Mouse (Mus musculus): ENCODE results near the gene Asb4. TPM values are rescaled to one million over a fixed set of nuclear protein-coding genes. Genes with fewer than 3 reads are reported as not detected.

Asb4 gene
- polyA plus RNA-seq, 1 experiment from 2014 or later, result 4.5 TPM

DNA sequence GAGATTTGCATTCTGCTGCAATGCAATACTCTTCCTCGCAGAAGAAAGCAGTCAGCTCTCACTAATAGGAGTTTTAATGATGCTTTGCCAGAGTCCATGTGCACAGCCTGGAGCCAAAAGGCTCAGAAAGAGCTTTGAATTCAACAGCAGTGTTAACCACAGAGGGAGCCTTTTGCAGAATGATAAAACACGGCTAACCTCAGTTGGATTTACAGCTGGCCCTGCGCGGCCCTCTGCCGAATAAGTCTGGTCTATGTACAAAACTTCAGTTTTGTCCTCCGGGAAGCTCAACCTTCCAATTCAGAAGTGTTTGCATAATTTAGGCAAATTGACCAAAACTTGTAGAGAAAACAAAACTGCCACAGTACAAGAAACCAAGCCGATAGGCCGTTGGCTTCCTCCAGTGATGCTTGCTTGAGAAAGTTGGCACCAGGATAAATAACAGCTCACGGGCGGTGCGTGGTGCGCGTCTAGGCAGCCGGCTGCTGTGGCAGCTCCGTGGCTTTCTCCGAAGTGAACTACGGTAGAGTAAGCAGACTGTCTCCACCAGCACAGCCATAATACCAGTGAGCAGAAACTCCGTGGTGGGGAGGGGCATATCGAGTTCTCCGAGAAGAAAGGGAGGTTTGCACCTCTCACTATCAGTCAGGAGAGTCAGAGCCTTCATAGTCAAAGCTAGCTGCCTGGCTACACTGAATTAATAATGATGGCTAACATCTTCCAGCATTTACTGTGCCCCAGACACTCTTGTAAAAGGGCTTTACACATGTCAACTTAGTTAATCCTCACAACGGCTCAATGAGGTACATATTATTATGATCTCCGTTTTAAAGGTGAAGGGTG lies 3.2 kb upstream of the Asb4 start:
- Histone ChIP-seq H3K27me3 (peaks cover 19% of the 10 kb centered on the region), H3K9ac (no peak overlapping the region), H3K9me3 (replicated peaks) (no peaks in the 10 kb centered on the region), H3K4me3 (replicated peaks) (no peak overlapping the region), H3K4me2 (peak overlapping the region; percentile 44; the same call in 1 of the 2 replicates), H3K27ac (replicated peaks) (no peak overlapping the region), H3K36me3 (replicated peaks) (no peaks in the 10 kb centered on the region), H3K4me1 (replicated peaks) (peaks cover 42% of the 10 kb centered on the region)
- ATAC-seq (ENCODE audit: insufficient read depth), result no peak
- WGBS (ENCODE audit: insufficient replicate concordance), result 41% methylated on average over 22 of the region's 22 CpGs

DNA sequence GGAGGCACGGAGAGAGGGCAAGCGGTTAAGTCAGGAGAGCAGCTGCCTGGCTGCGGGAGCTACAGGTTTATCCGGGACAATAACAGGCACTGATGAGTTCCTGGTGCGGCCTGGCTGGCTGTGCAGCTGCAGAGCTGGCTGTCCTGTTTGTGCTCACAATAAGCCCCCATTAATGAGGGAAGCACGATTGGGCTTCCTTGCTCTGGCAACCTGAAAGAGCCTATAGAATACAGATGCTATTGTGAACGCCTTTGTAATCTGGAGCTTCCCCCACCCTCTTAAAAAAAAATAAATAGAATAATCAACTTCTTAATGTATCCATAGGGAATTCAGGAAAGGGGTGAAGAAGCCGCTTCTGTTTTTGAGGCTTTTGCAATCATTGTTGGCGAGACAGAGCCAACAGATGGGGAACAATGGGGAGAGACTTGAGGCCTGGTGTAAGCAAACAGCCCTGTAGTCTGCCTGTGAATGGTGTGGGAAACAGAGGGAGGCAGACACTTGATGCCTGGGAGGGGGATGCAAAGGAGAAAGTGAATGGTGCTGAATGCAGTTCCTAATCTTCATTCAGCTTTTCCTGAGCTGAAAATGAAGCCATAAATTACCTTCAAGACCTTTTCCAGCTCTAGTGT lies 2.4 kb upstream of the Asb4 start:
- WGBS (ENCODE audit: insufficient replicate concordance), result 54% methylated on average over 9 of the region's 9 CpGs
- no peak for ATAC-seq (ENCODE audit: insufficient read depth)
- Histone ChIP-seq H3K27ac (replicated peaks) (no peak overlapping the region), H3K9me3 (replicated peaks) (no peaks in the 10 kb centered on the region), H3K36me3 (replicated peaks) (no peaks in the 10 kb centered on the region), H3K4me2 (no peak overlapping the region), H3K9ac (no peak overlapping the region), H3K27me3 (peaks cover 19% of the 10 kb centered on the region), H3K4me1 (replicated peaks) (peaks cover 42% of the 10 kb centered on the region), H3K4me3 (replicated peaks) (no peak overlapping the region)

DNA sequence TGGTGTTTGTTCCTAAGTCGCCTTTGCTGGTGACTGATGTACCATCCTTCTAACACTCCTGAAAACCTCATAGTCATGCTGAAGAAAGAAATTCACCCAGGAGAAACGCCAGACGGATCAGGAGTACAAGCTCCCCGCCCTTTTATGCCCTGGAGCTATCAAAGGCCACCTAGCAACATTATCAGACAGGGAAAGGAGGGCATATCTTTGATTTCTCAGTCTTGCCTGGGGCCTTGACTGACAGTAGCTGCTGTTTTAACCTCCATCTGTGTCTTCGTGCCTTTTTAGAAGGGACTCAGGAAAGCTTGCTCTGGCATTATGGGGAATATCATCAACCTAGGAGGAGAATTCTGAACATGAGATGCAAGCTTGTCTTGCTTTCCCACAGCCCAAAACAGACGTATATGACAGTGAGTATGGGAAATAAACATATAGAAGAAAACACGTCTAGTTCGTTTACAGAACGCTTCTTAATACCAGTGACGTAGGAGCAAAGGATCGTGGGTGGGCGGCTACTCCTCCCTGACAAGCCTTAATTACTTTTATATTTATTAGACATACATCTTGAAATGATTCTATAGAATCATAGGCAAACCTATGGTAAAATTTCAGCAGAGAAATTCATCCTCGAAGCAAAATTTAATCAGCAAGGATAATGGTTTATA lies 1.1 kb upstream of the Asb4 start:
- Histone ChIP-seq H3K9me3 (replicated peaks) (no peaks in the 10 kb centered on the region), H3K27me3 (peaks cover 19% of the 10 kb centered on the region), H3K4me3 (replicated peaks) (no peak overlapping the region), H3K9ac (no peak overlapping the region; the same call in 1 of the 2 replicates), H3K27ac (replicated peaks) (no peak overlapping the region), H3K4me2 (no peak overlapping the region), H3K4me1 (replicated peaks) (peaks cover 42% of the 10 kb centered on the region), H3K36me3 (replicated peaks) (no peaks in the 10 kb centered on the region)
- 39% methylated on average over 13 of the region's 13 CpGs for WGBS (ENCODE audit: insufficient replicate concordance)
- no peak for ATAC-seq (ENCODE audit: insufficient read depth)

DNA sequence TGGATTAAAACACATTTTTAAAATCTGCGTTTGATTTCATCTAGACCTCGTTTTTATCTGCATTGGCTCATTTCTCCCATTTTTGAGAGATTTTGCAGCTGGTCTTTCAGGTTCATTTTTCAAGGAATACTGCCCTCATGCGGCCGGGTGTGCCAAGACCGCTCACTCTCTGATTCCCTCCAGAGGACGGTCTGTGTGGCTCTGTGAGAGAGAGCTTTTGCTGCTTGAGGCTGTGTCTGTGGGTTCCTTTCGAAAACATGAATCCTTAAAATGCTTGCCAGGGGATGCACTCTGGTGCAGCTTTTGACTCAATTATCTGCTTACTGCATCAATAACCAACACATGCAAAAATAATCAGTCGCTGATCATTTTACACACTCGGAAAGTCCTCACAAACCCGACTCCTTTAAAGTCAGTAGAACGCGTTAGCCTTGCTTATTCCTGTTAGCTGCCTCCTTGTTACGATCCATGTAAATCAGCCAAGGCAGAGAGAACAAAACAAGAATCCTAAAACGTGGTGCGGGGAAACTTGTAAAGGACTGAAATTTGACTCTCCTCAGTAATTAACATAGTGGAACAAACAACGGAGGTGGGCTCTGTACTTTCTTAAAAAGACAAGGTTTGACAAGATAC lies 487 bp upstream of the Asb4 start:
- Histone ChIP-seq H3K4me1 (replicated peaks) (peaks cover 42% of the 10 kb centered on the region), H3K4me3 (replicated peaks) (peak overlapping the region; percentile 38), H3K36me3 (replicated peaks) (no peaks in the 10 kb centered on the region), H3K9ac (no peak overlapping the region), H3K27me3 (peaks cover 19% of the 10 kb centered on the region), H3K9me3 (replicated peaks) (no peaks in the 10 kb centered on the region), H3K27ac (replicated peaks) (no peak overlapping the region), H3K4me2 (peak overlapping the region; percentile 62)
- peak; percentile 65 for ATAC-seq (ENCODE audit: insufficient read depth)
- WGBS (ENCODE audit: insufficient replicate concordance), result 2% methylated on average over 16 of the region's 16 CpGs

DNA sequence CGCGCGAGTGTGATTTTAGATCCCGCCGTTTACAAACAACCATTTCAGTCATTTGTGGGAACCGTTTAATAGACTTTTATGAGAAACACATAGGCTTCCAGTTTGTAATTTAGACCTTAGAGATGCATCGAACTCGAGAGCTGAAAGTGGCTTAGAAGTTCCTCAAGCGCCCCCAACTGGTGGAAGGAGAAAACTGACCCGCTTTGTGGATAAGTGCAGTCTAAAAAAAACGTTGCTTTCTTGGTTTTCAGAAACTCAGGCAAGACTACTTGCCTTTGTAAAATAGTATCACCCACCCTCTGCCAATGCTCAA lies 948 bp downstream of the Asb4 start:
- WGBS (ENCODE audit: insufficient replicate concordance), result 1% methylated on average over 11 of the region's 11 CpGs
- H3K4me2 ChIP-seq, result peak overlapping the region; percentile 62
- H3K9me3 ChIP-seq (replicated peaks), result no peaks in the 10 kb centered on the region
- peaks cover 42% of the 10 kb centered on the region for H3K4me1 ChIP-seq (replicated peaks)
- H3K36me3 ChIP-seq (replicated peaks), result no peaks in the 10 kb centered on the region
- ATAC-seq (ENCODE audit: insufficient read depth), result no peak
- no peak overlapping the region for H3K27ac ChIP-seq (replicated peaks)
- H3K27me3 ChIP-seq, result peaks cover 31% of the 10 kb centered on the region
- 0 out of 2 replicates have a peak overlapping the region, but pooled peaks have one; percentile 20 for H3K9ac ChIP-seq
- H3K4me3 ChIP-seq (replicated peaks), result peak overlapping the region; percentile 38

DNA sequence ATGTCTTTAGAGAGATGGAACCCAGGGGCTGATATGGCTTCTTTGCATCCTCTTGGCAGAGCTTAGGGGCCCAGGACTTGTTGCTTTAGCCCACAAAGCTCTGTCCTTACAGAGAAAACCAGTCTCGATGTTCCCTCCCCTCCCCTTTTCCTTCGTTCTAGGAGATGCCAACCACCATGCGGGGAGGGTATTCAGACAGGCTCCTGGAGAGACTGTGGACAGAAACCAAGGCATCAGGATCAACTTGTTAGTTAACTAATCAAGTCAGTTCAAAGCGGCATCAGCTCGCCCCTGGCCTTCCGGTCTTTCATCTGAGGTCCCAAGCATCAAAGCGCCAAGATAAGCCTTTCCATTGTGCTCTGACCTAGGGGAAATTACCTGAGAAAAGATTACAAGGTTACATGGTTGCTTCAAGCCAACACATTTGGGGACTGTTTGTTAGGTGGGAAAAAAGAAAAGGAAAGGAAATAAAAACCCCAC lies 2.0 kb downstream of the Asb4 start:
- 53% methylated on average over 7 of the region's 7 CpGs for WGBS (ENCODE audit: insufficient replicate concordance)
- ATAC-seq (ENCODE audit: insufficient read depth), result no peak
- Histone ChIP-seq H3K36me3 (replicated peaks) (no peaks in the 10 kb centered on the region), H3K4me3 (replicated peaks) (no peak overlapping the region), H3K4me2 (no peak overlapping the region), H3K9ac (no peak overlapping the region), H3K9me3 (replicated peaks) (no peaks in the 10 kb centered on the region), H3K4me1 (replicated peaks) (peaks cover 40% of the 10 kb centered on the region), H3K27me3 (peaks cover 34% of the 10 kb centered on the region), H3K27ac (replicated peaks) (no peak overlapping the region)

DNA sequence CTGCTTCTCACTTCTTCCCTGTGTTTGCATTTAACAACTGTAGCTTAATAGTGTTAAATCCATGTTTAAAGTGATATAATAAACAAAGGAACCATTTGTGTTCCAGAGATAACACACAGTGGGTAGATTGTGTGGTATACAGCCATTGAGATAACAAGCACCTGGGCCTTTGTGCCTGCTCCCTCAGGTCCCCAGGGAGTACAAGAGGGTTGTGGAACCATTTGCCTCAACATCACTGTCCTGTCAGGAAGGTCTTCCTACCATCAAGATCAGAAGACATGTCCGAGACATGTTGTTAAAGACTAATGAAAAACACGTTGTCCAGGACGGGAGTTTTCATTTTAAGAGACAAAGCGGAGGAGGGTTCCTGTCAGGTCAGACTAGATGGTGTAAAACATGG lies 3.3 kb downstream of the Asb4 start:
- Histone ChIP-seq H3K4me3 (replicated peaks) (no peak overlapping the region), H3K9me3 (replicated peaks) (no peaks in the 10 kb centered on the region), H3K36me3 (replicated peaks) (no peaks in the 10 kb centered on the region), H3K4me1 (replicated peaks) (peaks cover 28% of the 10 kb centered on the region), H3K4me2 (no peak overlapping the region), H3K9ac (no peak overlapping the region), H3K27ac (replicated peaks) (no peak overlapping the region), H3K27me3 (peaks cover 43% of the 10 kb centered on the region)
- WGBS (ENCODE audit: insufficient replicate concordance), result 63% methylated on average over 4 of the region's 4 CpGs
- ATAC-seq (ENCODE audit: insufficient read depth), result no peak

DNA sequence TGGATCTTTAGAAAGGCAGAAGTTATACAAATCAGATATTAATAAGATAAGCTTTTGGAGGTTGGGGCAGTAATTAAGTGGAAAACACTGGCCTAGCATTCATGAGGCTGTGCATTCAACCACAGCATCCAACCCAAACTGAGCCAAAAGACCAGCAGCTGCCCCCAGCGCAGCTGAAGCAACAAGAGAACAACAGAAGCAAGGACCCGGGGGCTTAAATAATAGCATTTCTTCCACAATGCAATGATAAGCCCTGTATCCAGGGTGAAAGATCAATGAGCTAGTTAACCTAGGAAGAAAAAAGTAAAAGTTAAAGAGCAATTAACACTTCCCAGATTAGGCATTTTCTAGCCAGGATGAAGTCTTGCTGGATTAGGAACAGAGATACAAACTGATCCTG lies 4.2 kb downstream of the Asb4 start:
- H3K9ac ChIP-seq, result no peak overlapping the region
- H3K4me3 ChIP-seq (replicated peaks), result no peak overlapping the region
- H3K27ac ChIP-seq (replicated peaks), result no peak overlapping the region
- H3K27me3 ChIP-seq, result peaks cover 43% of the 10 kb centered on the region
- H3K36me3 ChIP-seq (replicated peaks), result no peaks in the 10 kb centered on the region
- no peak for ATAC-seq (ENCODE audit: insufficient read depth)
- no peaks in the 10 kb centered on the region for H3K9me3 ChIP-seq (replicated peaks)
- H3K4me1 ChIP-seq (replicated peaks), result peaks cover 20% of the 10 kb centered on the region
- no peak overlapping the region for H3K4me2 ChIP-seq
- WGBS (ENCODE audit: insufficient replicate concordance), result 64% methylated on average over 2 of the region's 2 CpGs

DNA sequence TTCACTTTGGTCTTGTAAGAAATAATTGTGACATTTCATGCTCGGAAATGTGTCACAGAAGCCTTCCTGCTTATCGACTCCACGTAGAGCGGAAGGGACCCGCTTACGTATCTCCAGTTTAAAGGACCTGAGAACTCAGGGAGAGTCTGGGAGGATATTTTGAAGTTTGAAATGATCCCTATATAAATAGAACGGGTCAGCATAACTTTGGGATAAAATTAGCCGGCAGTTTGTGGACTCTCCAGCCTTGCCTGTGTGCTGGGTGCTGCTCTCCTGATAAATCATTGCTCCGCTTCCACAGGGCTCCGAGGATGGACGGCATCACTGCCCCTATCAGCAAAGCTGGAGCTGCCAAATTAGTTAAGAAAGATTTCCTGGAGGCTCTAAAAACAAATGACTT lies 7.1 kb downstream of the Asb4 start:
- Histone ChIP-seq H3K4me1 (replicated peaks) (no peaks in the 10 kb centered on the region), H3K9me3 (replicated peaks) (no peaks in the 10 kb centered on the region), H3K36me3 (replicated peaks) (no peaks in the 10 kb centered on the region), H3K27ac (replicated peaks) (no peak overlapping the region; the same call in 1 of the 2 replicates), H3K4me2 (peak overlapping the region; percentile 43), H3K27me3 (peaks cover 24% of the 10 kb centered on the region), H3K9ac (no peak overlapping the region), H3K4me3 (replicated peaks) (peak overlapping the region; percentile 32)
- no peak for ATAC-seq (ENCODE audit: insufficient read depth)
- WGBS (ENCODE audit: insufficient replicate concordance), result 14% methylated on average over 11 of the region's 11 CpGs

DNA sequence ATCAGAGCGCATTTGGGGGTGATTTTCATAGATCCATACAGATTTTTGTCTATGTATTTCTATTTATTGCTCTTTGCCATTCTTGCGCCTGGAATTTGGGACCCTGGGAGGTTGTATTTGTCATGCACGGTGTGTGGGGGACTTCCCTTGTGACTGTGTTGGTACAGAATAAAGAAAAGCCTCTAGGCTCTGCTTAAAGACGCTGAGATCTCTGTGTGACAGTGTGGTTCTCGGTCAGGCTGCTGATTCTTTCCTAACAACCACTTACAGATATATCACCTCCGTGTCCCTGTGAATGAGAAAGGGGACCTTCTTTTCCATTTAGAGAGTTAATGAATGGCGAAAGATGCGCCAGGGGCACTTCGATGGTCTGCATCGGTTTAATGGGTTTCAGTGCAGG lies 7.8 kb downstream of the Asb4 start:
- ATAC-seq (ENCODE audit: insufficient read depth), result no peak
- Histone ChIP-seq H3K27ac (replicated peaks) (no peak overlapping the region), H3K4me3 (replicated peaks) (peak overlapping the region; percentile 20), H3K27me3 (peaks cover 24% of the 10 kb centered on the region), H3K9me3 (replicated peaks) (no peaks in the 10 kb centered on the region), H3K36me3 (replicated peaks) (no peaks in the 10 kb centered on the region), H3K4me2 (peak overlapping the region; percentile 43), H3K4me1 (replicated peaks) (peaks cover 2% of the 10 kb centered on the region; the same call in 1 of the 2 replicates), H3K9ac (no peak overlapping the region)
- WGBS (ENCODE audit: insufficient replicate concordance), result 35% methylated on average over 10 of the region's 10 CpGs

DNA sequence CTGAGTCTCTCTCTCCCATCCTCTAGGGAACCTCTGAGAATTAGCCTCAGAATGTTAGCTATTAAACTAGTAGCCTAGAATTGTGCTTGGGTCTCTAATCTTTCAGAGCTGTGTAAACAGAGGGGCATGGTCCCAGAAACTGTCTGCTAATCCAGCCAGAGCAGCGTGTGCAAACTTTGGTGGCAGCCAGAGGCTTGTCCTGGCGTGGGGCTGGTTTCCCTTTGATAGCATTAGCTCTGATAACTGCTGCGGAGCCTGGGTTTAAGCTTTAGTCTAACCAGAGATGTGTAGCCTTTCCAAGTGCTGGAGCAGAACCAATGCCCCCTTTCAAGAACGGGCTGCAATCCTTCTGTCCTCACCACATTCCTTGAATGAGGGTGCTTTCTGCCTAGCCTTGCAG lies 11.8 kb downstream of the Asb4 start:
- no peak overlapping the region for H3K9ac ChIP-seq
- no peak overlapping the region for H3K27ac ChIP-seq (replicated peaks)
- H3K9me3 ChIP-seq (replicated peaks), result no peaks in the 10 kb centered on the region
- peaks cover 13% of the 10 kb centered on the region; the same call in 1 of the 2 replicates for H3K4me1 ChIP-seq (replicated peaks)
- ATAC-seq (ENCODE audit: insufficient read depth), result no peak
- no peak overlapping the region for H3K4me2 ChIP-seq
- no peak overlapping the region for H3K4me3 ChIP-seq (replicated peaks)
- no peaks in the 10 kb centered on the region for H3K36me3 ChIP-seq (replicated peaks)
- peaks cover 11% of the 10 kb centered on the region for H3K27me3 ChIP-seq
- 5% methylated on average over 4 of the region's 4 CpGs for WGBS (ENCODE audit: insufficient replicate concordance)
